Mouse (Mus musculus): ENCODE results near the gene Cast. TPM values are rescaled to one million over a fixed set of nuclear protein-coding genes. Genes with fewer than 3 reads are reported as not detected.

The Cast gene
- total and polyA plus RNA-seq, 3 experiments, result 9.0 to 15.8 TPM; not detected in 1

- TF ChIP-seq MAZ (IDR thresholded peaks at IDR 0.05; ENCODE audit: low read depth, low read length) (no peak), CHD1 (IDR thresholded peaks at IDR 0.05; ENCODE audit: low read depth, low read length) (no peak), SIN3A (IDR thresholded peaks at IDR 0.05; ENCODE audit: low read length) (no peak), USF2 (IDR thresholded peaks at IDR 0.05; ENCODE audit: borderline replicate concordance in 1 of 2, insufficient read depth in 1 of 2, low read depth in 1 of 2, low read length in 2 of 2) (no peak)
- Histone ChIP-seq H3K36me3 (ENCODE audit: control insufficient read depth in 1 of 2, insufficient read depth in 2 of 2, low read length in 2 of 2) (peaks cover 0 to 3% of the 10 kb centered on the region in 2 experiments; a peak in 1 of 4 replicates), H3K4me3 (ENCODE audit: control insufficient read depth in 1 of 2, insufficient read depth in 1 of 2, low read depth in 2 of 2, low read length in 2 of 2) (no peak overlapping the region), H3K27ac (ENCODE audit: control insufficient read depth, low read depth, low read length) (no peak overlapping the region), H3K79me2 (ENCODE audit: control insufficient read depth, insufficient read depth, low read length, poor library complexity) (no peaks in the 10 kb centered on the region), H3K9ac (ENCODE audit: control insufficient read depth, low read depth, low read length, poor library complexity, severe bottlenecking) (no peak overlapping the region), H3K27me3 (ENCODE audit: control insufficient read depth in 1 of 2, insufficient read depth in 2 of 2, low read length in 2 of 2) (no peaks in the 10 kb centered on the region), H3K4me1 (ENCODE audit: control insufficient read depth in 1 of 2, insufficient read depth in 2 of 2, low read length in 2 of 2) (no peaks in the 10 kb centered on the region), H3K9me3 (replicated peaks; ENCODE audit: insufficient read depth, low read length) (no peaks in the 10 kb centered on the region)
- DNase-seq (ENCODE audit: low read depth, low spot score), result peak; percentile 26
Observed at GRCm38 (mm10) chr13:74794435-74794834, 14.2 kb downstream of the Cast start.

- no peak overlapping the region for H3K9ac ChIP-seq (ENCODE audit: control insufficient read depth, low read depth, low read length, poor library complexity, severe bottlenecking)
- H3K4me3 ChIP-seq (ENCODE audit: control insufficient read depth in 1 of 2, insufficient read depth in 1 of 2, low read depth in 2 of 2, low read length in 2 of 2), result no peak overlapping the region
- H3K27ac ChIP-seq (ENCODE audit: control insufficient read depth, low read depth, low read length), result no peak overlapping the region
- H3K4me1 ChIP-seq (ENCODE audit: control insufficient read depth in 1 of 2, insufficient read depth in 2 of 2, low read length in 2 of 2), result no peaks in the 10 kb centered on the region
- no peaks in the 10 kb centered on the region for H3K36me3 ChIP-seq (ENCODE audit: control insufficient read depth in 1 of 2, insufficient read depth in 2 of 2, low read length in 2 of 2)
- no peaks in the 10 kb centered on the region for H3K27me3 ChIP-seq (ENCODE audit: control insufficient read depth in 1 of 2, insufficient read depth in 2 of 2, low read length in 2 of 2)
- TF ChIP-seq BHLHE40 (IDR thresholded peaks at IDR 0.05; ENCODE audit: borderline replicate concordance, low read depth, low read length) (no peak), SIN3A (IDR thresholded peaks at IDR 0.05; ENCODE audit: low read length) (no peak)
- DNase-seq (ENCODE audit: low read depth, low spot score), result no peak
- no peaks in the 10 kb centered on the region for H3K79me2 ChIP-seq (ENCODE audit: control insufficient read depth, insufficient read depth, low read length, poor library complexity)
- no peaks in the 10 kb centered on the region for H3K9me3 ChIP-seq (replicated peaks; ENCODE audit: insufficient read depth, low read length)
Observed at GRCm38 (mm10) chr13:74787681-74788080, 20.9 kb downstream of the Cast start.

GRCm38 (mm10) chr13:74772151-74772550 is 36.5 kb downstream of the Cast start:
- TF ChIP-seq BHLHE40 (IDR thresholded peaks at IDR 0.05; ENCODE audit: borderline replicate concordance, low read depth, low read length) (no peak), GABPA (IDR thresholded peaks at IDR 0.05; ENCODE audit: low read depth, low read length) (no peak), CHD1 (IDR thresholded peaks at IDR 0.05; ENCODE audit: low read depth, low read length) (no peak)
- peaks cover 0 to 5% of the 10 kb centered on the region in 2 experiments; a peak in 2 of 4 replicates for H3K36me3 ChIP-seq (ENCODE audit: control insufficient read depth in 1 of 2, insufficient read depth in 2 of 2, low read length in 2 of 2)

GRCm38 (mm10) chr13:74770480-74770879 is 38.1 kb downstream of the Cast start:
- no peaks in the 10 kb centered on the region; a peak in 1 of 4 replicates for H3K4me1 ChIP-seq (ENCODE audit: control insufficient read depth in 1 of 2, insufficient read depth in 2 of 2, low read length in 2 of 2)
- peak; percentile 97 for DNase-seq (ENCODE audit: low read depth, low spot score)
- H3K36me3 ChIP-seq (ENCODE audit: control insufficient read depth in 1 of 2, insufficient read depth in 2 of 2, low read length in 2 of 2), result peaks cover 0 to 5% of the 10 kb centered on the region in 2 experiments; a peak in 2 of 4 replicates
- H3K27me3 ChIP-seq (ENCODE audit: control insufficient read depth in 1 of 2, insufficient read depth in 2 of 2, low read length in 2 of 2), result no peaks in the 10 kb centered on the region
- peak overlapping the region; percentile 67 for H3K9ac ChIP-seq (ENCODE audit: control insufficient read depth, low read depth, low read length, poor library complexity, severe bottlenecking)
- peak overlapping the region; percentile 73 for H3K27ac ChIP-seq (ENCODE audit: control insufficient read depth, low read depth, low read length)
- peak overlapping the region; percentile 73 to 77 for H3K4me3 ChIP-seq (ENCODE audit: control insufficient read depth in 1 of 2, insufficient read depth in 1 of 2, low read depth in 2 of 2, low read length in 2 of 2)
- no peaks in the 10 kb centered on the region for H3K79me2 ChIP-seq (ENCODE audit: control insufficient read depth, insufficient read depth, low read length, poor library complexity)
- H3K9me3 ChIP-seq (replicated peaks; ENCODE audit: insufficient read depth, low read length), result no peaks in the 10 kb centered on the region
- 0 out of 4 replicates have a peak, but pooled peaks of 1 of the 2 experiments have one; percentile 16 for TF ChIP-seq EP300 (IDR thresholded peaks at IDR 0.05; ENCODE audit: low read depth in 1 of 2, low read length in 2 of 2)
- peak; percentile 93 for TF ChIP-seq TBP (IDR thresholded peaks at IDR 0.05; ENCODE audit: low read depth, low read length)
- peak; percentile 40 for TF ChIP-seq RAD21 (IDR thresholded peaks at IDR 0.05; ENCODE audit: low read depth, low read length)
- no peak for TF ChIP-seq JUND (IDR thresholded peaks at IDR 0.05; ENCODE audit: low read depth, low read length)
- peak; percentile 82; the same call in 1 of the 2 replicates for TF ChIP-seq MAZ (IDR thresholded peaks at IDR 0.05; ENCODE audit: low read depth, low read length)
- TF ChIP-seq HCFC1 (IDR thresholded peaks at IDR 0.05; ENCODE audit: low read depth, low read length), result peak; percentile 76
- TF ChIP-seq NRF1 (IDR thresholded peaks at IDR 0.05; ENCODE audit: insufficient read depth, low read depth, low read length, poor library complexity, severe bottlenecking), result no peak
- TF ChIP-seq USF1 (IDR thresholded peaks at IDR 0.05; ENCODE audit: low read depth, low read length), result no peak
- peak; percentile 74 for TF ChIP-seq NELFE (IDR thresholded peaks at IDR 0.05; ENCODE audit: low read depth, low read length)
- TF ChIP-seq POLR2AphosphoS2 (IDR thresholded peaks at IDR 0.05; ENCODE audit: low read length), result peak; percentile 61; the same call in 1 of the 2 replicates
- TF ChIP-seq RCOR1 (IDR thresholded peaks at IDR 0.05; ENCODE audit: low read depth, low read length), result no peak
- TF ChIP-seq MEF2A (IDR thresholded peaks at IDR 0.05; ENCODE audit: extremely low read depth, insufficient replicate concordance, low read depth, low read length, poor library complexity, severe bottlenecking), result no peak
- no peak; the same call in 1 of the 2 replicates for TF ChIP-seq MAX (IDR thresholded peaks at IDR 0.05; ENCODE audit: low read length)

More at GRCm38 (mm10) chr13:74772151-74772550, 36.5 kb downstream of the Cast start:
- Histone ChIP-seq H3K79me2 (ENCODE audit: control insufficient read depth, insufficient read depth, low read length, poor library complexity) (no peaks in the 10 kb centered on the region), H3K27ac (ENCODE audit: control insufficient read depth, low read depth, low read length) (no peak overlapping the region), H3K9me3 (replicated peaks; ENCODE audit: insufficient read depth, low read length) (no peaks in the 10 kb centered on the region), H3K4me1 (ENCODE audit: control insufficient read depth in 1 of 2, insufficient read depth in 2 of 2, low read length in 2 of 2) (no peaks in the 10 kb centered on the region; a peak in 1 of 4 replicates), H3K9ac (ENCODE audit: control insufficient read depth, low read depth, low read length, poor library complexity, severe bottlenecking) (no peak overlapping the region), H3K4me3 (ENCODE audit: control insufficient read depth in 1 of 2, insufficient read depth in 1 of 2, low read depth in 2 of 2, low read length in 2 of 2) (no peak overlapping the region), H3K27me3 (ENCODE audit: control insufficient read depth in 1 of 2, insufficient read depth in 2 of 2, low read length in 2 of 2) (no peaks in the 10 kb centered on the region)
- DNase-seq (ENCODE audit: low read depth, low spot score), result no peak

All from MEL (cell line).